Mouse (Mus musculus) lung, postnatal 0 days (tissue): ENCODE data around the gene Uckl1. TPM values are rescaled to one million over a fixed set of nuclear protein-coding genes. Genes with fewer than 3 reads are reported as not detected.

Experiments used
- ATAC-seq: fragments of 200-750 bp; cut with Nextera tagmentation; 2 replicates; pipeline ENCODE4 v1.8.0; 2017; ENCODE audit warnings: moderate library complexity
- DNase-seq: peaks from one replicate; pipeline ENCODE4 v3.0.0-alpha.2; 2016; ENCODE audit warnings: low spot score
- H3K27ac ChIP-seq: fragments of 300-500 bp; sonication (generic); 2 replicates; pipeline ENCODE4 v1.5.1; 2014; ENCODE audit warnings: antibody characterized with exemption, mild to moderate bottlenecking, low read length, mixed read lengths
- H3K27me3 ChIP-seq: fragments of 300-500 bp; sonication (generic); replicated peaks from 2 replicates; pipeline ENCODE4 v1.6.1; 2014; ENCODE audit warnings: low read length, mixed read lengths; ENCODE audit not compliant: insufficient read depth
- H3K36me3 ChIP-seq: fragments of 300-500 bp; sonication (generic); 2 replicates; pipeline ENCODE4 v1.6.1; 2014; ENCODE audit warnings: low read length, mixed read lengths; ENCODE audit not compliant: insufficient read depth
- H3K4me1 ChIP-seq: fragments of 300-500 bp; sonication (generic); 2 replicates; pipeline ENCODE4 v1.6.1; 2014; ENCODE audit warnings: antibody characterized with exemption, low read depth, low read length, mixed read lengths; ENCODE audit not compliant: insufficient read depth
- H3K4me2 ChIP-seq: fragments of 300-500 bp; sonication (generic); replicated peaks from 2 replicates; pipeline ENCODE4 v1.6.1; 2014; ENCODE audit warnings: low read depth, mild to moderate bottlenecking, low read length, moderate library complexity, mixed read lengths
- H3K4me3 ChIP-seq: fragments of 300-500 bp; sonication (generic); 2 replicates; pipeline ENCODE4 v1.5.1; 2014; ENCODE audit warnings: low read depth, low read length
- H3K9ac ChIP-seq: fragments of 300-500 bp; sonication (generic); replicated peaks from 2 replicates; pipeline ENCODE4 v1.6.1; 2014; ENCODE audit warnings: low read depth, mild to moderate bottlenecking
- H3K9me3 ChIP-seq: fragments of 300-500 bp; sonication (generic); 2 replicates; pipeline ENCODE4 v1.6.1; 2016; ENCODE audit warnings: low read length, mixed read lengths
- CTCF ChIP-seq: IDR thresholded peaks from 2 replicates; pipeline ENCODE4 v1.5.1; 2016; ENCODE audit warnings: antibody characterized with exemption, mild to moderate bottlenecking
- EP300 ChIP-seq: IDR thresholded peaks from 2 replicates; pipeline ENCODE4 v1.6.1; 2016; ENCODE audit warnings: antibody characterized with exemption, mild to moderate bottlenecking, control low read depth
- WGBS: fragments of 180-500 bp; shearing (Covaris S2); extraction: QIAGEN DNeasy Blood & Tissue Kit; methylation state at CpG from one replicate; pipeline ENCODE4 v1.1.7; 2014; 5-methylcytosine and 5-hydroxymethylcytosine counted together
- polyA plus RNA-seq: library from polyadenylated mRNA; unstranded; fragments of >200 nt; fragmentation: Nextera tagmentation; extraction: Ambion mirVana; gene quantifications from 2 replicates; pipeline ENCODE4 v1.2.1, GENCODE M21; 2015

The Uckl1 gene
- polyA plus RNA-seq, 1 experiment from 2014 or later, result 41.8 TPM

- Histone ChIP-seq H3K4me2 (no peak overlapping the region), H3K9me3 (no peaks in the 10 kb centered on the region), H3K9ac (no peak overlapping the region), H3K27me3 (no peaks in the 10 kb centered on the region), H3K36me3 (no peaks in the 10 kb centered on the region), H3K27ac (no peak overlapping the region), H3K4me3 (no peak overlapping the region), H3K4me1 (0 out of 2 replicates have a peak, but pooled peaks cover 4% of the 10 kb centered on the region)
- 63% methylated on average over 2 of the region's 2 CpGs for WGBS
- DNase-seq (peak; percentile 49), ATAC-seq (peak; percentile 55)
- TF ChIP-seq CTCF (no peak), EP300 (no peak)
Measured at GRCm38 (mm10) chr2:181536410-181536809, 48.3 kb downstream of the Uckl1 start.

GRCm38 (mm10) chr2:181532589-181532988, 52.1 kb downstream of the Uckl1 start:
- ATAC-seq, result no peak
- Histone ChIP-seq H3K4me1 (0 out of 2 replicates have a peak, but pooled peaks cover 2% of the 10 kb centered on the region), H3K27me3 (no peaks in the 10 kb centered on the region), H3K9ac (no peak overlapping the region), H3K36me3 (no peaks in the 10 kb centered on the region), H3K9me3 (no peaks in the 10 kb centered on the region; the same call in 1 of the 2 replicates), H3K4me3 (no peak overlapping the region), H3K4me2 (no peak overlapping the region), H3K27ac (no peak overlapping the region)
- no peak for DNase-seq
- no peak for TF ChIP-seq CTCF
- no peak for TF ChIP-seq EP300
- 98% methylated on average over 3 of the region's 3 CpGs for WGBS

GRCm38 (mm10) chr2:181529076-181529475, 55.6 kb downstream of the Uckl1 start:
- TF ChIP-seq CTCF, result no peak
- no peak for TF ChIP-seq EP300
- no peaks in the 10 kb centered on the region for H3K27me3 ChIP-seq
- H3K9me3 ChIP-seq, result no peaks in the 10 kb centered on the region; the same call in 1 of the 2 replicates
- peak; percentile 59 for DNase-seq
- H3K9ac ChIP-seq, result no peak overlapping the region
- no peaks in the 10 kb centered on the region for H3K36me3 ChIP-seq
- H3K4me2 ChIP-seq, result no peak overlapping the region
- WGBS, result 63% methylated on average over 1 of the region's 1 CpGs
- no peak overlapping the region for H3K27ac ChIP-seq
- peak; percentile 35; the same call in 1 of the 2 replicates for ATAC-seq
- no peak overlapping the region for H3K4me3 ChIP-seq
- no peaks in the 10 kb centered on the region for H3K4me1 ChIP-seq

GRCm38 (mm10) chr2:181525526-181525925, 59.2 kb downstream of the Uckl1 start:
- Histone ChIP-seq H3K9me3 (no peaks in the 10 kb centered on the region; the same call in 1 of the 2 replicates), H3K36me3 (no peaks in the 10 kb centered on the region), H3K4me1 (0 out of 2 replicates have a peak, but pooled peaks cover 5% of the 10 kb centered on the region), H3K27ac (peak overlapping the region; percentile 20; the same call in 1 of the 2 replicates), H3K4me3 (no peak overlapping the region), H3K9ac (no peak overlapping the region), H3K27me3 (no peaks in the 10 kb centered on the region), H3K4me2 (no peak overlapping the region)
- DNase-seq, result peak; percentile 57
- 55% methylated on average over 5 of the region's 5 CpGs for WGBS
- TF ChIP-seq CTCF, result no peak
- no peak for TF ChIP-seq EP300
- ATAC-seq, result no peak

GRCm38 (mm10) chr2:181522811-181523210, 61.9 kb downstream of the Uckl1 start:
- no peak overlapping the region for H3K27ac ChIP-seq
- H3K36me3 ChIP-seq, result no peaks in the 10 kb centered on the region

GRCm38 (mm10) chr2:181521491-181521890, 63.2 kb downstream of the Uckl1 start:
- 27% methylated on average over 10 of the region's 10 CpGs for WGBS

More at GRCm38 (mm10) chr2:181522811-181523210, 61.9 kb downstream of the Uckl1 start:
- Histone ChIP-seq H3K27me3 (no peaks in the 10 kb centered on the region), H3K4me2 (no peak overlapping the region), H3K9ac (no peak overlapping the region), H3K9me3 (no peaks in the 10 kb centered on the region), H3K4me1 (peaks cover 12% of the 10 kb centered on the region; the same call in 1 of the 2 replicates), H3K4me3 (no peak overlapping the region)
- 68% methylated on average over 5 of the region's 5 CpGs for WGBS
- ATAC-seq, result no peak
- TF ChIP-seq EP300 (no peak), CTCF (peak; percentile 72)
- peak; percentile 48 for DNase-seq

More at GRCm38 (mm10) chr2:181521491-181521890, 63.2 kb downstream of the Uckl1 start:
- no peak for ATAC-seq
- peaks cover 5% of the 10 kb centered on the region; the same call in 1 of the 2 replicates for H3K36me3 ChIP-seq
- peak; percentile 63 for DNase-seq
- no peak for TF ChIP-seq CTCF
- TF ChIP-seq EP300, result no peak
- H3K4me2 ChIP-seq, result peak overlapping the region; percentile 62
- peak overlapping the region; percentile 96 for H3K9ac ChIP-seq
- H3K27ac ChIP-seq, result peak overlapping the region; percentile 99; the same call in 1 of the 2 replicates
- peak overlapping the region; percentile 99 for H3K4me3 ChIP-seq
- peaks cover 12% of the 10 kb centered on the region; the same call in 1 of the 2 replicates for H3K4me1 ChIP-seq
- H3K9me3 ChIP-seq, result no peaks in the 10 kb centered on the region
- H3K27me3 ChIP-seq, result no peaks in the 10 kb centered on the region
